Mouse (Mus musculus): Measurements from ENCODE around the gene Plscr5. TPM values are rescaled to one million over a fixed set of nuclear protein-coding genes. Genes with fewer than 3 reads are reported as not detected.
"Not testable (repeated sequence)": the region's sequence is repeated elsewhere in the genome, so short reads cannot be mapped to it uniquely, and the experiment has no call there.

Plscr5 gene
- not detected for total RNA-seq (2021)
- long read RNA-seq, experiment 1: 0 reads
- long read RNA-seq, experiment 2: 0 reads

GRCm38 (mm10) chr9:92192636-92193035 lies at the start of gene Plscr5:
TSS of gene Plscr5 (plus strand) at chr9:92192936.
- intact Hi-C loops (cut with DNase I); DNase-seq; H3K27ac ChIP-seq; H3K4me3 ChIP-seq: not testable (repeated sequence)

DNA sequence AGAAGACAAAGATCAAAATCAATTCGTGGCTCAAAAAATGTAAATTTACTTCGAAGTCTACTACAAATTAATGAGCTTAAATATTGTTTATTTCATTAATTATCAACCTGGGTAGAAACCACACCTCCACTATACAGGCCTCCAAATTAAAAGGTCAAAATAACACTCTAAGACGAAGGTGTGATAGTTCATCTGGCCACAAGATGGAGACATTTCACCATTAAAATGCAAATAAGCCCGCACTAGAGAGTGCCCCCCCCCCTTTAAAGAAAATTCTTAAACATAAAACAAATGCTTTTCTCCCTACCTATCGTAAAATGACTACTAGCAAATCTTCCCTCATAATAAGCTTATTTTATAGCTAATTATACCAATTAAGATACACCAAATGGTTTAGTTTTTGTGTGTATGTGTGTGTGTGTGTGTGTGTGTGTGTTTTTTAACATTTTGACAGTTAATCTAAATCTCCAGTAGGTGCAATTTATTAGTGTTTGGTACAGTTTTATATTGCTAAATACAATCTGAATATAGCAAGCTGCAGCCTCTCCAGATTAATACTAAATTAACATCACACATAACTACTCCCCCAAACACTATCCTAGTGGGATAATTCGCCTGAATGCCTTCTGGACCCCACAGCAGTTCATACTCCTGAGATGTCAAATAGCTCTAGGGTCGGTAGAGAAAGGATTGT lies 45.0 kb upstream of the Plscr5 start:
- peak; percentile 79 for TF ChIP-seq CTCF (IDR thresholded peaks at IDR 0.05)
- no peak overlapping the region for H3K27ac ChIP-seq
- DNase-seq: no peak
- no peak overlapping the region for H3K4me3 ChIP-seq
- intact Hi-C loops (cut with DNase I): loop anchor here (5.0 to 10.0 kb wide), 4 partner anchors 60 to 727 kb away; no protein-coding TSS in a partner anchor

- DNase-seq: no peak
- H3K27ac ChIP-seq: no peak overlapping the region
- TF ChIP-seq CTCF (IDR thresholded peaks at IDR 0.05): no peak
- H3K4me3 ChIP-seq: no peak overlapping the region
- intact Hi-C loops (cut with DNase I): no loop called here
Observed at GRCm38 (mm10) chr9:92162213-92162612, 30.5 kb upstream of the Plscr5 start.

DNA sequence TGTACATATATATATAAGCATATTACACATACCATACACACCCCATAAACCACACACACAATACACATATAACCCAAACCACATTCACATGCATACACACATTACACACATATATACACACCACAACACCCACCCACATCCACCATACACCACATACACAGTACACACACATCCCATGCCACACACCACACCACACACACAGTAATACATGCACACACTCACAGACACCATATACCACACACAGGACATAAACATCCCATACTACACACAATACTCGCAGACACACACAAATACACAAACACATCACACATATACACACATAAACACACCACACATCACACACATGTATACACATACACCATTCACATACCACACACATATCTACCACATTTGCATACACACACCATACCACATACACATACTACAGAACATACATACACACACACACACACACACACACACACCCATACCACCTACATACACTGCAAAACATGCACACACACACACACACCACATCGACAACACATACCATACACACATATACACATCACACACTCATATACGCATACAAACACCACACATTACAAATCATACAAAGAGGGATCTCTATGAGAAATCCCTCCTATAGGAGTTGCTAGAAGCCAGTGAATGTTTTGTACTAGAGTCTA lies 19.3 kb upstream of the Plscr5 start:
- no peak for DNase-seq
- intact Hi-C loops (cut with DNase I): no loop called here
- H3K4me3 ChIP-seq: no peak overlapping the region
- H3K27ac ChIP-seq: no peak overlapping the region
- TF ChIP-seq CTCF (IDR thresholded peaks at IDR 0.05): no peak

DNA sequence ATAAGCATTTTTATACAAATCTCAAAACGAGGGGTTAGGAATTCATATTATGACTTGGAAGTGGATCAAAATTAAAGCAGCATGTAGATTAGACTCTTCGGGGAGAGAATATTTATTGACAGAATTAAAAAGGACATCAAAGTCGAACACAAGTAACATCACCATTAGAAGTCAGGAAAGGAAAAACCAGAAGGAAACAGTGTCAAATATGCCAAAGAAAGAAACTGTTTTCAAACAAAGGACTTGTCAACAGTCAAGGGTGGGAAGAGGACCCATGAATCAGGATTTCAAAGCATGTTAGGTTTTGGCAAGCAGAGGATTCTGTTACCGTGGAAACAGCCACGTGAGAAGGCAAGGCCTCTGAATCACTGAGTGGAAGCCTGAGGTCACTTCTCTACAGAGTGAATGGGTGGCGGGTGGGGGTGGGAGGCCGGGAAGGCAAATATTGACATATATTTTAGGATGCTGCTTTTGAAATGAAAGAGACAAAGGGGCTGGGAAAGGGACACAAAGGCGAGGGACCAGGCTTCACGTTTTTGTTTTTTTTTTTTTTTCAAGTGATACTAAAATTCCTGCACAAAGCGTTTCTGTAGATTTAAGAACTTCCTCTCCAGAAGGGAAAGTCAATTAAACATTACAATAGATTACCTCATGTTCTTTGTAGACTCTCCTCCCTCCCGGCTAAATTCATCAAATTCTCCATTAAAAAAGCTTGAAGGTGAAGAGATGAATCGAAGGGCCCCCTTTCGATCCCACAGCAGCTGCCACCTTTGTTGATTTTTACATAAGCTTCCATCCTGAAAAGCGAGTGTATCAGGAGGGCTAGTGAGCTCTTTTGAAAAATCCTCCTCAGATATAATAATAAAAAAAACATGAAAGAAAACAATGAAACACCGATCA lies 18.3 kb upstream of the Plscr5 start:
- intact Hi-C loops (cut with DNase I): no loop called here
- no peak for DNase-seq
- no peak for TF ChIP-seq CTCF (IDR thresholded peaks at IDR 0.05)
- Histone ChIP-seq H3K4me3 (no peak overlapping the region), H3K27ac (no peak overlapping the region)

DNA sequence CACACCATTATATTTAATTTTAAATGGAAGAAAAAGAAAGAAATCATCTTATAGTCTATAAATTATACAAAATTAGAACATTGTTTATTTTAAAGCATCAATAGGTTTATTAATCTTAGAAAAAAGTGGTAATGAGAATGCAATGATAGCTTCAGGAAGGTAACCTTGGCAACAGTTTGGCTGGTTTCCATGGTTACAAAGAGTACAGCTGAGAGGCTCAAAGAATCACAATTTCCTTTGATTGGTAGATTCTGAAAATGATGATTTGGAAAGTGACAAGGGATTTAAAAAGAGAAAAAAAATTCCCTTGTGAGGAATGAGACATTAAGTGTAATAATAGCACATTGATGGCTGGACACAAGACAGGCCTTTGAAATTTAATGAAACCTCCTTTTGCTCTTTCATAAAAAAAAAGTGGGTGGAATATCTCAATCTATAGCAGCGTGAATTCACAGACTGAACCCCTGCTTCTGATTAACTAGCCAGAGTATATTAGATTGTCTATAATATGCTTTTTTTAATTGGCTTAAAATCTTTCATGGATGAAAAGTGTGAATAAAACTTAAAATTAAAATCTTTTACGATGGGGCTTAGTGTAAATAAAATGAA lies 13.8 kb upstream of the Plscr5 start:
- TF ChIP-seq CTCF (IDR thresholded peaks at IDR 0.05): no peak
- intact Hi-C loops (cut with DNase I): no loop called here
- Histone ChIP-seq H3K4me3 (no peak overlapping the region), H3K27ac (no peak overlapping the region)
- DNase-seq: no peak

- DNase-seq: no peak
- no peak for TF ChIP-seq CTCF (IDR thresholded peaks at IDR 0.05)
- Histone ChIP-seq H3K27ac (no peak overlapping the region), H3K4me3 (no peak overlapping the region)
- intact Hi-C loops (cut with DNase I): no loop called here
Observed at GRCm38 (mm10) chr9:92191295-92191694, 1.4 kb upstream of the Plscr5 start.

GRCm38 (mm10) chr9:92198408-92198807 lies 5.7 kb downstream of the Plscr5 start:
- TF ChIP-seq CTCF (IDR thresholded peaks at IDR 0.05): no peak
- intact Hi-C loops (cut with DNase I): no loop called here
- no peak overlapping the region for H3K4me3 ChIP-seq
- DNase-seq: no peak
- no peak overlapping the region for H3K27ac ChIP-seq

GRCm38 (mm10) chr9:92199564-92199963 lies 6.8 kb downstream of the Plscr5 start:
- intact Hi-C loops (cut with DNase I): no loop called here
- no peak overlapping the region for H3K4me3 ChIP-seq
- H3K27ac ChIP-seq: no peak overlapping the region
- no peak for TF ChIP-seq CTCF (IDR thresholded peaks at IDR 0.05)
- no peak for DNase-seq

DNA sequence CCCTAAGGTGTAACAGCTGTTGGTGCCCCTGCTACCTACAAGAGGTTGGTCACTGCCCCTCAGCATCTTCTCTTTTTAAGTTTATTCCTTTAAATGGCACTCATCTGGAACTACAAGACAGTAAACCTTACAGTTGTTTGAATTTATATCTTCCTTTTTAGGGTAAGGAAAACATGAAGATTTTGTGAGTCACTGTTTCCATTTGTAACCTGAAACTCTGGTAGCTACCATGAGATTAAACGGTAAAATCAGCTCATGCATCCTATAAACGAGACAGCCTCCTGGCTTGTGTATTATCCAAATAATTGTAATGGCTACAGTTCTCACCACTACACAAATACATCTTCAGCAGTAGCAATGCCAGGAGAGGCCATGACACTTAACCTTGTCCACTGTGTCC lies 11.7 kb downstream of the Plscr5 start:
- TF ChIP-seq CTCF (IDR thresholded peaks at IDR 0.05): no peak
- DNase-seq: no peak
- intact Hi-C loops (cut with DNase I): no loop called here
- Histone ChIP-seq H3K27ac (no peak overlapping the region), H3K4me3 (no peak overlapping the region)

DNA sequence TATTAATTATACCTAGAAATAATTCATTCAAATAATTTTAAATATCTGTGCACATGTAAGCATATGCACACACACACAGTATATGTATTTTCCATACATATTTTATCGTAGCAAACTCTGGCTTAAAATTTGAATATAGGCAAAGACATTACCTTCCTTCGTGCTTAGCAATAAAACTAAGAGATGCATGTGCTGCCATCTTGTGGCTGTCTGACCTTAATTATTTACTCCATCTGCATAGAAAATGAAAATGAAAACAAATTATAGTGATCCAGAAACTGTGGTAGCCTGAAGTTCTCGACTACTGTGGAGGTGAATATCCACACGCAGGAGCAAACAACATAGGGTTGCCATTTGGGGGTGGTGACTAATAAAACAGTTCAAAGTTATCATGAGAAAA lies 14.6 kb downstream of the Plscr5 start:
- peak; percentile 27 for DNase-seq
- peak; percentile 59 for TF ChIP-seq CTCF (IDR thresholded peaks at IDR 0.05)

GRCm38 (mm10) chr9:92207757-92208156 lies 15.0 kb downstream of the Plscr5 start:
- H3K27ac ChIP-seq: no peak overlapping the region
- H3K4me3 ChIP-seq: peak overlapping the region; percentile 61
- no peak for TF ChIP-seq CTCF (IDR thresholded peaks at IDR 0.05)
- intact Hi-C loops (cut with DNase I): loop anchor here (5.0 kb wide), 1 partner anchor 60 kb away; no protein-coding TSS in a partner anchor
- DNase-seq: no peak

More for the DNA sequence above, 14.6 kb downstream of the Plscr5 start:
- no peak overlapping the region for H3K27ac ChIP-seq
- intact Hi-C loops (cut with DNase I): loop anchor here (5.0 kb wide), 1 partner anchor 60 kb away; no protein-coding TSS in a partner anchor
- H3K4me3 ChIP-seq: peak overlapping the region; percentile 61
